Mouse (Mus musculus) Muller cell, postnatal 12 days (primary cell): ENCODE measurements around the gene Gm4924.

Experiments used
- DNase-seq: peaks from one replicate; pipeline ENCODE4 v3.0.0-alpha.2; 2015; ENCODE audit errors: inconsistent ontology term

Gm4924 gene

GRCm38 (mm10) chr10:82354083-82355010 lies at the start of gene Gm4924:
Gm4924 (plus strand) TSS chr10:82354255.
- peak; percentile 90 for DNase-seq

- no peak for DNase-seq
Measured at GRCm38 (mm10) chr10:82316482-82316881, 37.6 kb upstream of the Gm4924 start, which contains the start of gene 4932415D10Rik. 4932415D10Rik (minus strand) TSS chr10:82316582.

GRCm38 (mm10) chr10:82320134-82320533 lies 33.9 kb upstream of the Gm4924 start:
- peak; percentile 0 for DNase-seq

GRCm38 (mm10) chr10:82329826-82330225 lies 24.2 kb upstream of the Gm4924 start:
- DNase-seq: no peak

GRCm38 (mm10) chr10:82355401-82355800 lies 1.3 kb downstream of the Gm4924 start:
- no peak for DNase-seq

- no peak for DNase-seq
Measured at GRCm38 (mm10) chr10:82361911-82362310, 7.9 kb downstream of the Gm4924 start.

- DNase-seq: no peak
Measured at GRCm38 (mm10) chr10:82382992-82383391, 28.9 kb downstream of the Gm4924 start.

GRCm38 (mm10) chr10:82409511-82409910 lies 55.5 kb downstream of the Gm4924 start:
- peak; percentile 13 for DNase-seq

GRCm38 (mm10) chr10:82423631-82424030 lies 69.6 kb downstream of the Gm4924 start:
- peak; percentile 78 for DNase-seq
